Mouse (Mus musculus): ENCODE measurements around the gene Exoc6.
A peak's percentile ranks its signal among the peaks of the same experiment; 100 is the strongest.
"Not testable (repeated sequence)": the region's sequence is repeated elsewhere in the genome, so short reads cannot be mapped to it uniquely, and the experiment has no call there.

Gene Exoc6

DNA sequence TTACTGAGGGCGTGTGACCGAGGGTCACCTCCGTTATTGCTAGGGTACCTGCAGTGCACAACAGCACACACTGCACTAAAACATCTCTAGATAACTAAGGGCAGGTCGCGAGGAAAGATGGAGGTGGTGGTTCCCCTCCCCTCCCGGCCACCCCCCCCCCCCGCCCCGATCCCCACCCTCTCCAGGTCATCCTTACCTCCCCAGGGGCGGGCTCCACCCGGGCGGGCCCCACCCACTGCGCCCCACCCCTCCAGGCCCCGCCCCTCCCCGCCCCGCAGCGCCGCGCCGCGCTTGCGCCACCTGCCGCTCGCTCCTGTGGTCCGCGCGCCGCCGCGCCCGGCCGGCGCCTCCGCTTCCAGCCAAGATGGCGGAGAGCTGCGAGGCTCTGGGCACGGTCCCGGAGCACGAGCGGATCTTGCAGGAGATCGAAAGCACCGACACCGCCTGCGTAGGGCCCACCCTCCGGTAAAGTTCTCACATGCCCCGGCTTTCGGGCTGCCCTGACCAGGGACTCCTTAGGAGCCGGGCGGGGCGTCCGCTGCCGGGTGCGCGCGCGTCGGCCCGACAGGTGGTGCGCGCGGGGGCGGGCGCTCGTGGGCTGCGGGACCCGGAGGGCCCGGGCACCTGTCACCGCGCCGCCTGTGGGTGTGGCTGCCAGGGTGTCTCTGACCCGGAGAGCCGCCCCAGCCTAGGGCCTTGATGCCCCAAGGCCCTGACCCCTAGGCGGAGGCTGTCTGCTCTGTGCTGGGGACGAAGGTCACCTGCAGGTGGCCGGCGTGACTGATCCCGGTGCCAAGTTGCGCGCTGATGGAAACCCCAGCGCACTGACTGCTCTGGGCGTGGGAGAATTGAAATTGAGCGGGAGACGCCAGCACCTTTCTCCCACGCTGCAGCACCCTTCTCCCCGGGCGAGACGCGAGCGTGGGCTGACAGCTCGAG, at the start of gene Exoc6:
TSS of gene Exoc6 (plus strand) at position 318 of the 939 bp plus-strand sequence.
- DNase-seq: peak; percentile 88

DNA sequence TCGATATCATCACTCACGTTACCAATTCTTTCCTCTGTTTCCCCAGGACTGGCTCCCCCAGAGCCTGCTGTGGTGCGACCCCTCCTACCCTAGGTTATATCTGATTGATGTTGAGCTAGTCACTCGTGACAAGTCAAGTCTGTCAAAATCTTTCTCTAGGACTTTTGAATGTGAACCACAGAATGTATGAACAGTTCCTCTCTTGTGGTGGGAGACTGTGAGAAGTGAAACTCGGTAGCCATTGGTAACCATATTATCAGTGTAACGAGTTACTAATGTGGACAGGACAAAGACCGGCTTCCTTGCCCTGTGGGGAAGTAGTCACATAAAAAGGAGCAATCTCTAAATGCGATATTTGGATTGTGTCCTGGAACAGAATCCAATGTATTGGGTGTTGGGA, 47.2 kb upstream of the Exoc6 start:
- no peak for DNase-seq

DNA sequence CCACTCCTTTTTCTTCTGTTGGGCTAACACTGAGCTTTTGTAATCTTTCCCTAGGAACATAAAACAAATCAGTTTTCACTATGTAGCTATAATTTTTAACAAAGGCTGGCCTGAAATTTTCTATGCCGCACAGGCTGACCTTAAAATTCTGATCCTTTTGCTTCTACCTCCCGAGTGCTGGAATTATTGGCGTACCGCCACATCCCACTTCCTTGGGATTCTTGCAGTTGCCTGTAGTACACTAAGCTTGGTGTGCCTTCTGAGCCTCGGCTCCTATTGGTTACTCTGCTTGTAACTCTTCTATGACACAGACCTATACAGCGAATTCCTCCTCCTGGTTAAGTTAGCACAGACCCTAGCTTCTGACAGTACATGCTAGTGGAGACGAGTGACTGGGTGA, 44.2 kb upstream of the Exoc6 start:
- DNase-seq: no peak

DNA sequence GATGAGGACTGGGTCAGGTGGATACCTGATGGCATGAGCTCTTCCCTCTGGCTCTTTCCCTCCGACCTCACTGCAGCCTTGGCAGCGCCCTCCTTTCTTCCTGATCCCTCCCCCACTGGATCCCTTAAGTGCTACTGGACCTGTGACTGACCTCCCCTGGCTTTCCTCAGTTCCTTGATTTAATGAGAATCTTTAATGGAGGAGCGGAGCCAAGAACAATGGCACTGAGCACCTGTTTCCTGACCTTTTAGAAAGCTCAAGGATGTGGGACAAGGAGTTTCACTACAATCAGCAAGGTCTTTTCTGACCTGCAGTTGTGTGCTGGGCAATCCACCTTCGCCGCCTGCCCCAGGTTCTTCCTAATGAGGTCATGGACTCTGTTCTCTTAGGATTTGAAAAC, 43.6 kb upstream of the Exoc6 start:
- DNase-seq: no peak

DNA sequence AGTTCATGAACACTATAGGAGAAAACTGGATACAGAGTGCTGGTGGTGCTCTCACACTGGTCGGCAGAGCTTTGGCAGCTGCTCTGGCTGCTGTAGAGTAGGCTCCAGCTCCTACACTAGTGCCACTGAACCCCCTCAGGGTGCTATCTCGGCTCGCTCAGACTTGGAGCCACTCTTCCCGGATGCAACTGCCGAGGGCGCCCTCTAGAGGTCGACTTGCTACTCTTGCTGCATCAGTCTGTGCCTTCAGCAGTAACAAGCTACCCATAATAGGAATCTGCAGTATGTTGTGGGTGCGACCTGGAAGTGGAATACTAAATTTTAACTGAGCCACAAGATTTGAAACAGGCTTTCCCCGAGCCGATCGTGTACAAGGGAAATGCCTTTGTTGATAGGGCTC, 40.5 kb upstream of the Exoc6 start:
- peak; percentile 89 for DNase-seq

GRCm38 (mm10) chr19:37514811-37515292, 35.4 kb upstream of the Exoc6 start:
- no peak for DNase-seq

DNA sequence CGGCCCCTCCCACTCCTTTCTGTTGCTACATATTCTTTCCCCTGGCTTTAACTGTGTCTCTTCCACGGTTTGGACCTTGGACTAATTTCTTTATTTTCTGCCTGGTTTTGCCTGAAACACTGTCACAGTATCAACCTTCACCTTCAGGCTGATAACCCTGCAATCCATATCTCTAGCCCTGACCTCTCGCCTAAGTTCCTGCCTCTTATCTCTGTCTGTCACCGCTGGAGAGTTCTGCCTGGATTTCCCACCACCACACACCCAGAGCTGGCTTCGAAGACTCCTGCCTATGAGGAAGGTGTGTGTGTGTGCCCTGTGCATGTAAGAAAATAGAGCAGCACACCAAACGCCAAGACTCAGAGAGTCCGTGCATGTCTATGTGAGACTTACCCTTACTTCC, 32.8 kb upstream of the Exoc6 start:
- DNase-seq: peak; percentile 38

DNA sequence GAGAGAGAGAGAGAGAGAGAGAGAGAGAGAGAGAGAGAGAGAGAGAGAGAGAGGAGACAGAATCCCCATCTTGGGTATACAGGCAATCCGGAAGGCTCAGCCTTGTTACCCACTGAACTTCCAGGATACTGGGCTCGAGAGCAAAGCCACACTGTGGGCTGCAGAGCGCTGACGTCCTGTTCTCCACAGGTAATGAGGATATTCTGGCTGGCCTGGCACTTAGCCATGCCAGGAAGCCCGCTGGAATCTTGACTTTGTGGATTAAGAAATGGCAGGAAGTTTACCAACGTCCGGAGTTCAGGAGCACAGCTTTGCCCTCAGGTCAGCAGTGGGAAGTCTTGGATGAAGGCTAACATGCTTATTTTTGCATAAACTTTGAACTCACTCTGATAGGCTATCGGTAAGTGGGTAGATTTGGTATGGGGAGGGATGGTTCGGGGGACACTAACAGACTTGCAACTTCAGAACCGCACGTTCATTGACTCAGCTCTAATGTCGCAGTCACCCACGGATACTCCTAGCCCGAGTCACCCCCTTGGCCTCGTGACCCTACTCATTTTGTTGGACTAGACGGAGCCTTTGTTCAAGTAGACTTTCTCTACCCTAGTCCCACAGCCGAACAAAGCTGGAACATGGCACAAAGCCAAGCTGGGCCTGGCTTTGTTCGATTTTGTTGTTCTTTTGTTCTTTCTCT, 29.3 kb upstream of the Exoc6 start:
- DNase-seq: no peak

DNA sequence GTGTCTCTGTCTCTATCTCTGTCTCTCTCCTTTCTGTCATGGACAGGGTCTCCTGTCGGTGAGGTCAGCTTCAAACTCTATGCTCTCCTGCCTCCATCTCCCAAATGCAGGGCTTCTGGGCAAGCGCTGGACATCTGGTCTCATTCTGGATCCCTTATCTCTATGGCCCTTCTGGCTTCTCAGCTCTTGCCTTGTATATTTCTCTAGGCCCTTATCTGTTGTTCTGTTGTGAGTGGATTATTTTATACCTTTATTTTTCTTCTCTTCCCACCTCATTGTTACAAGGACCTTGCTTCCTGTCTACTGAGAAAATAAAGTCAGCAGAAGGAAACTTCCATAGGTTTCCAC, 28.8 kb upstream of the Exoc6 start:
- no peak for DNase-seq

DNA sequence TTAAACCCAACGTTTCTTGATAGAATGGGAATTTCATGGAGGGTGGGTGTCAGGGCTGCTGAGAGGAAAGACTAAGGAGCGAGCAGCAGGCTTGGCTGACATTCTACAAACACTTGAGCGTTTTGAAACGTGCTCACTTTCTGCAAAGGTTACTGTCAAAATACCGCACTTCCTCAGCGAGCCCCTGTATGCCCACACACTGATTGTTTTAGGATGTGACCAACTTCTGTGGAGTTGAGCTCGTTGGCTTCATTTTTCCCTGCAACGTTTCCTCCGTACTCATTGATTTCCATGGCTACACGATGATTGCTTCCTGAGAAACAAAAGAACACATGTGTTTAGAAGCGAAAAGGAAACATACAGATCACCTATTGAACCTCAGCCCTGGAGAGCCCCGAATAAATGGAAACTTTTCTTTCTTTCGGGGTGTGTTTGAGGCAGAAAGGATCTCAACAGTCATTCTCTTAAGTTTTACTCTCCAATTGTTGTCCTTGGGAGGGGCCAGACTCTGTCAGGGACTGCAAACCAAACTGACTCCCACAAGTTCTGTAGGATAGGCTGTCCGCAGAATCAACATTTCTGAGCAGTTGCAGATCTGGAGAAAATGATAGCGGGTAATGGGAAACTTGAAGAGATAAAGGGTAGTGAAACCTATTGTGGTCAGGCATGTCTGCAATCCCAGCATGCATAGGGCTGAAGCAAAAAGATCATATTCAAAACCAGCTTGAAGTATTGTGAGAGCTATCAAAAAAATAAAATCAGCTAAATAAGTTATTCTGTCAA, 26.7 kb upstream of the Exoc6 start:
- no peak for DNase-seq

DNA sequence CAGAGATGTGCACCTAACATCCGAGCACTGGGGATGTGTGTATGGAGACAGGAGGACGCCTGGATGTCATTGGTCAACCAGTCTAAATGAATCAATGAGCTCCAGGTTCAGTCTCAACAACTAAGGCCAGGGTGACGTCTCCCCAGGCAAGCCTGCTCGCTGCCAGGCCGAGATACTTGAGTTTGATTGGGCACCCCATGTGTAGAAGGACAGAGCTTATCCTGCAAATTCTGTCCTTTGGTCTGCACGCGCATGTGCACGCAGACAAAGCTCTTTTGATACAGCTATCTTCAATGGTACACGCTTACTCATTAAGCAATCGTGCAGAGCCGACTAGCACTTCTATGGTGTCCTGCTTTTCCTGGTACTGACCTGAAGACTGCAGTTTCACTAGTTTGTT, 24.3 kb upstream of the Exoc6 start:
- no peak for DNase-seq

DNA sequence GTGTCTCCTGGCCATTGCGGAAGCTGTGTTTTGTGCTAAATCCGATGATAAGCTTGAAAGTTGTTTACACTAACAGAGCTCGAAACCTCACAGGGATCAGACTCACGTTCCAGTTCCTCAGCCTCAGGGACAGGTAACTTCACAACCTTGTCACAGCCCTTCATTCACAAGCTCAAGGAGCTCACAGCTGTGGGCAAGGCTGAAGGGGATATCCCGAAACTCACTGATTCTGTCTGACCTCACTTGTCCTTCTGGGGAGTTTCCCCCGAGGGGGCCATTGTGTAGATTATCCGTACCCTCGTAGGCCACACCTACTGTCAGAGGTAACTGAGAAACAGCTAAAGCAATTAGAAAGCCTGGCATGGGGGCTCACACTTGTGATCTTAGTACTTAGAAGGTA, 23.4 kb upstream of the Exoc6 start:
- no peak for DNase-seq

GRCm38 (mm10) chr19:37527736-37528135, 22.5 kb upstream of the Exoc6 start:
- not testable (repeated sequence) for DNase-seq

DNA sequence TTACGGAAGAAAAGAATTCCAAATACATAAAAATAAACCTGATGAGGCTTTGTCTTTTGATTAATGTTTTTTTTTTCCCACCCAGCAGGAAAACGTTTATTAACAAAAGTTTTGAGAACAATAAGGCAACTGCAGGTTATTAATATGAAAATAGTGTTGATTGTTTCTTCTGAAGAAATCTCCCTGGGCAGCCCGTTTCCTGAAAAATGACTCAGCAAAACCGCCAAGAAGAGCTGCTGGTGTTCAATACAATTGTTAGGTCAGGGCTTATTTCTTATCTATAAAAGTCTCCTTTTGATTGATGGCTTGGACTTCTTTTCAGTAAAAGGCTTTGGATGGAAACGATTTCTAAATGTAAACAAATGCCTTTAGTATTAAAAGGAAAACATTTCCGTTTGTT, 21.6 kb upstream of the Exoc6 start:
- no peak for DNase-seq

DNA sequence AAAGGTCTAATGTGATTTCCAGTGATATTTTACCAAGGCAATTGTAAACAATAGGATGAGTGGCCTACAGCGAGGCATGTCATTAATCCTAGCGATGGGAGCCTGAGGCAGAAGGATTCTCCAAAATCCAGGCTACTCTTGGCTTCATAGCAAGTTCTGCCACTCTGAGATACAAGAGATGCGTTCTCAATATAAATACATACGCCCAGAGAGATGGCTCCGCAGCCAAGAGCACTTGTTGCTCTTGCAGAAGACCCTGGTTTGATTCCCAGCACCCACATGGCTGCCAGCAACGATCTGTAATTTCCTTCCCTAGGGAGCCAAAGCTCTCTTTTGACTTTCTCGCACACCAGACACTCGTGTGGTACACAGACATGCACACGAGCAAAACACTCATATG, 20.9 kb upstream of the Exoc6 start:
- no peak for DNase-seq

DNA sequence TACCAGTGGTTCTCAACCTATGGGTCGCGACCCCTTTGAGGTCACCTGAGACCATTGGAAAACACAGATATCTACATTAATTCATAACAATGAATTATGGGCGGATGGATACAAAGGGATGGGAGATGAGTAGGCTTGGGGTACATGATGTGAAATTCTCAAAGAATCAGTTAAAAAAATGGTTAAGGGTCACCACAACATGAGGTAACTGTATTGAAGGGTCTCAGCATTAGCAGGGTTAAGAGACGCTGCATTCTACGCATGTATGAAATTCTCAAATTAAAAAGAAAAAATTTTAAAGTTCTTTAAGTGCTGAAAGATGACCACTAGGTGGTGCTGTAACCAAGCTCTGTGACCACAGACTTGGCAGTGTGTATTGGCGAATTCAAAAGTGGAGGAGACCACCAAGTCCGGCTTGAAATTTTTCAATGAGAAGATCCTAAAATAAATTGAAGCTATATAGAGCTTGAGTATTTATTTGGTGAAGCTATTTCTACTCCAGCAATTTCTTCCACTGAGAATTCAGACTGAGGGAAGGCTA, 20.2 kb upstream of the Exoc6 start:
- DNase-seq: peak; percentile 53

DNA sequence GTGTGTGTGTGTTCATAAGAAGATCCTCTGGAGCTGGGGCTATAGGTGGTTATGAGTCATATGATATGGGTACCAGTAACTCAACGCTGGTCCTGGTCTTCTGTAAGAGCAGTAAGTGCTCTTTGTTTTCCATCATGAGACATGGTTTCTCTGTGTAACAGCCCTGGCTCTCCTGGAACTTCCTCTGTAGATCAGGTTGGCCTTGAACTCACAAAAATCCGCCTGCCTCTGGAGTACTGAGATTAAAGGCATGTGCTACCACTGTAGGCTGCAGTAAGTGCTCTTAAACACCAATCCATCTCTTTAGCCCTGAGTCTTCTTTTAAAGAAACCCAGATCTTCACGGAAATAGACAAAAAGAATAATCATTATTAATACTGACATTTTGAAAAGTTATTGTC, 19.6 kb upstream of the Exoc6 start:
- no peak for DNase-seq

DNA sequence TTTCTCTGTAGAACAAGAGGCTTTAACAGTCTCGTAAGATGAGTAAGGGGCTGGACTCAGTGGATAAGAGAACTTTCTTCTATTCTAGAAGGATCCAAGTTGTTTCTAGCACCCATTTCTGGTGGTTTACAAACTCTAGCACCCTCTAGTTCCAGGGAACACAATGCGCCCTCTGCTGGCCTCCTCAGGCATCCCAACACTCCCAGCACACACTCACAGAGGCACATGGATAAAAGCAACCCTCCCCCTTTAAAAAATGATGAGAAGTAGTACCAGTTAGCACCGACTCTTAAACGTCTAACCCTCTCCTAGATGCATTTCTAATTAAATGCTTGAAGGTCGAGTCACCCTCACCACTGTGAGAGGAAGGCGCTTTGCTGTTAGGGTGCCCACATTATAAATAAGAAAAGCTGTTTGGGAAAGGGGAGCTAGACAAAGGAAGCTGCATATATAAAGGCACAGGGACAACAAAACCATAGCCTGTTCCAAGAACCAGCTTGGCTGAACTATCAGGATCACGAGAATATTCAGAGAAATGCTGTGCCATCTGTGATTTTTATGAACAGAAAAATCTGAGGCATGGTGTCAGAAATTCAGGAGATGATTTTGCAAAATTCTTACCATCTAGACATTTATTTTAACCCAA, 18.9 kb upstream of the Exoc6 start:
- DNase-seq: peak; percentile 54

DNA sequence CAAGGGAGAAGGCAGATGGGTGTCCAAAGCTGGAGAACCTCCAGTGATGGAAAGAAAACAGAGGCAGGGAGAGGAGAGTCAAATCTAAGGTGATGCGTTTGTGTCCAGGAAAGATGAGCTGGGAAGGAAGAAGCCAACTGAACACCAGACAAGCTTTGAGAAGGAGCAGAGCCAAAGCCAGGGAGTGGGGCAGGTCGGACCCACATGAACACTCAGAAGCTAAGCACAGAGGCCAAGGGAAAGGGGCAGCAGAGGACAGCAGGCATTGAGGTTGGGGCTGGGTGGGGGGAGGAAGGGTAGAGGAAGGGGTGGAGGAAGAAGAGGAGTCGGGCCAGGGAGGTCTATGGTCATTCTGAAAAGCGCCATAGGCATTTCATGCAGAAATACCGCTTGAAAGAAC, 17.0 kb upstream of the Exoc6 start:
- no peak for DNase-seq

DNA sequence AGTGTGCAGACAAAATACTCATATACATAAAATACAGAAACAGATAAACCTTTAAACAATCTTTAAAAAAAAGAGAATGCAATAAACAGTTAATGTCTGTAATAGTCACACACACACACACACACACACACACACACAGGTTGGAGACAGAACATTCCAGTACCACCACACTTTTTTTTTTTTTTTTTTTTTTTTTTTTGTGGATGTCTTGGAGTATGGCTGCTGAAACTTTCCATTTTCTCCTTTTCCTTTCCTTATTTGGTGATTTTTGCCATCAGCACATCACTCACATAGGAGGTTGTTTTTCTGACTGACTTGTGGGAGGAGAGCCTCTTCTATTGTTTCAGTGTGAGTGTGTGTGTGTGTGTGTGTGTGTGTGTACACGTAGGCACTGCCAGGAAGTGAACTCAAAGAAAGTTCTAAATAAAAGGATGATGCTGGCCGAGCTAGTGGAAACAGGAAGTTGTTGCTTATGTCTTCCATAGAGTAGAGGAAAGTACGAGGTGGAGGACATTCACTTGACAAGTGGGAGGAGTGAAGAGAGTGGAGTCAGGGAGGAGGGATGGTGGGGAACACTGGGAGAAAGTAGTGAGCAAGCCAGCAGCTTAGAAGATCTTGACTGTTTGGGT, 15.4 kb upstream of the Exoc6 start:
- DNase-seq: no peak

GRCm38 (mm10) chr19:37536426-37536825, 13.8 kb upstream of the Exoc6 start:
- no peak for DNase-seq

GRCm38 (mm10) chr19:37537717-37538116, 12.5 kb upstream of the Exoc6 start:
- no peak for DNase-seq

All from liver (tissue).